Mouse (Mus musculus): ENCODE measurements at regions not wholly inside any gene's neighbourhood (a gene's known extent, or its start where the extent isn't known, plus 50 kb on each side); places are given as distances from the start of the nearest gene placed in this dataset.
A peak's percentile ranks its signal among the peaks of the same experiment; 100 is the strongest.

DNA sequence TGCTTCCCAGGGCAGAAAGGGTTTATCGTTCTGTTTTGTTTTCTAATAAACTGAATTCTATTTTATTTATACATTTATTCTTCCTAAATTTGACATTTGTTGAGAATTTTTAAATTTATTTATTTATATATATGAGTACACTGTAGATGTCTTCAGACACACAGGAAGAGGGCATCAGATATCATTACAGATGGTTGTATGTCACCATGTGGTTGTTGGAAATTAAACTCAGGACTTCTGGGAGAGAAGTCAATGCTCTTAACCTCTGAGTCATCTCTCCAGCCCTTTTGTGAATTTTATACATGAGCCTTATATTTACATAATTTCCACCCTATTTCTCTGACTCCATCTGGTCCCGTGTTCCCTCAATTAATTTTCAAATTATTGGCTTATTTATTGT lies 147.2 kb upstream of the Cblb start:
- no peak for ATAC-seq (replicated peaks; ENCODE audit: low read depth, poor library complexity, severe bottlenecking)

- no peak for ATAC-seq (replicated peaks; ENCODE audit: low read depth, poor library complexity, severe bottlenecking)
These were observed 143.5 kb upstream of the Cblb start for GRCm38 (mm10) chr16:51887496-51887895.

- ATAC-seq (replicated peaks; ENCODE audit: low read depth, poor library complexity, severe bottlenecking): no peak
These were observed 125.4 kb upstream of the Cblb start for GRCm38 (mm10) chr16:51905588-51905987.

DNA sequence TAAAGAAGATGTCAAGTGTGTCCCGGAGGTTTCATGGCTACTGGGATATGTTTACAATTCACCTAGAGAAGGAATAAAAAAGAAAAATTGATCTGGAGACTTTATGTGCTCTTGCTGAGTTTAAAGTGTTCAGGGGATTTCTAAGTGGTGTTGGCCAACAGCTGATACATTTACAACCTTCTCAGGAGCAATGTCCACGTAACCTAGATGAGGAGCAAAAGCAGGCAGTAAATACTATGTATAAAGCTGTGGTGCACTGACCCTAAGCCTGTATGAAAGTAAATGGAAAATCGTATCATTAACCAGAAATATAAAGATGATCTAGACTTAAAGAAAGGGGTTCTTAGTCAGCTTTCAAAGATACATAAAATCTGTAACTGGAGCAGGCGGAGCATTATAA lies 124.3 kb upstream of the Cblb start:
- ATAC-seq (replicated peaks; ENCODE audit: low read depth, poor library complexity, severe bottlenecking): no peak

DNA sequence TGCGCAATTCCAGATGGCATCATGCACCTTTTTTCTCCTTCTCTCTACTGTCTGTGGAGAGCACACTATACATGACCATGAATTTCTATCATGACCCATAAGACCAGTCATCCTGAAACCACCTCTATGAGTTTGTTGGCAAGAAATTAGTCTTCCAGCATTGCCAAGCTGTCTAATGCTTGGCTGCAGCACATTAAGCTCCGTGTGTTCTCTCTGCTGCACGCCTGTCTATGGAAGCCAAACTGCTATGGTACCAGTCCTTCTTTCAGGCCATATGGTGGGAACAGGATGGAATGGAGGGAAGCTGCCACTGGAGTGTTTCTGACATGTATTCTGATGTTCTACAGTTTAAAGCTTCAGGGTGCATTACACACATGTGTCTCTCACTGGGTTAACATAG lies 121.0 kb upstream of the Cblb start:
- no peak for ATAC-seq (replicated peaks; ENCODE audit: low read depth, poor library complexity, severe bottlenecking)

GRCm38 (mm10) chr16:51911109-51911765 lies 119.8 kb upstream of the Cblb start:
- ATAC-seq (replicated peaks; ENCODE audit: low read depth, poor library complexity, severe bottlenecking): no peak

DNA sequence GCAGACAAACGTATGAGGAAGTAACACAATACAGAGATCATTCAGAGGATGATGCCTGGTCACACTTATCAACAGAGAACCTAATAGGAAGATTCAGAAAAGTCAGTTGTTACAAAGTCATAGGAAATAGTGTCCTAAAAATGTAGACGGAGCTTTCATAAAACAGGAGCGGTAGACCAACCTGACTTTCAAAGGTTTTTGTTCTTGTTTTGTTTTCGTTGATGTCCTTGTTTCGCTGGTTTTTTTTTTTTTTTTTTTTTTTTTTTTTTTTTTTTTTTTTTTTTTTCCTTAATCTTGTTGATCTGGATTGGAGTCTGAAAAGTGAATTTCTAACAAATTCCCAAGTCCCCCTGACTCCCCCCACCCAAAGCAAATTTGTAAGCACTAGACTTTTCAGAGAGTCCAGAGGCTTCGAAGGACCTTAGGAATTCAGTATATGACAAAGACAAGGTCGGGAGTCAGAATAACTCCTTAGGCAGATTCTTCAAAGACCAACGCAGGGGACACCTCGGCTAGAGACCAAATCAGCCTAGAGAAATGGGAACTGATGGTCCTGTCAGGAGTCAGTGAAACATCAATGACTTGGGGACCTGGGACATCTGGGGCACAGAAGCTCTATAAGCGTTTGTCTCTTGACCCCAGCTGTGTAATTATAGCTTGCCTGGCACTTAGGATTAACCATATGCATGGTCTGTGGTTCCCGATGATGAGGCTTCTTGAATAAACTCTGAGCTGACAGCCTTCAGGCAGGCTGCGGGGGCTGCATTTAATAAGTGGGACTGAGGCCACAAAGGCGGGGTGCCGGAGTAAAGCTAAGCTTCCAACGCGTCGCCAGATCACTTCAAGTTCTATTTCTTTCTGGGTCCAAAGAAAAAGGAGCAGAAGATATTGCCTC lies 115.7 kb upstream of the Cblb start:
- ATAC-seq (replicated peaks; ENCODE audit: low read depth, poor library complexity, severe bottlenecking): no peak

DNA sequence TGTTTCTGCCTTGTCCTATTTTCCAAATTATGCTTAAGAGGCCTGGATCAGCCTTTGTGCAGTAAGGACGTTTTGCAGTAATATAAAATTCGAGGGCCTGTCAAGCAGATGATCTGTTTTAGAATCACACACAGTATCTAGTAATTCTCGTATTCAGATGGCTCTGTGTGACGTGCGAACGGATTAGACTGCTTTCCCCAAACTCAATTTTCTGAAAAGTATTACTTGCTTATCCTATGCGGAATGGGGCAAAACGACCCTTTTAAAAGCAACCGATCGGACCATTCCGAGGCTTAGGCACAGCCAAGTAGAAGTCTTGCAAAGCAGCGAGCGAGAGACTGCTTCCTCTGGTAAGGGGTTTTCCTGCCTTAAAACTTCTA lies 115.1 kb upstream of the Cblb start:
- no peak for ATAC-seq (replicated peaks; ENCODE audit: low read depth, poor library complexity, severe bottlenecking)

DNA sequence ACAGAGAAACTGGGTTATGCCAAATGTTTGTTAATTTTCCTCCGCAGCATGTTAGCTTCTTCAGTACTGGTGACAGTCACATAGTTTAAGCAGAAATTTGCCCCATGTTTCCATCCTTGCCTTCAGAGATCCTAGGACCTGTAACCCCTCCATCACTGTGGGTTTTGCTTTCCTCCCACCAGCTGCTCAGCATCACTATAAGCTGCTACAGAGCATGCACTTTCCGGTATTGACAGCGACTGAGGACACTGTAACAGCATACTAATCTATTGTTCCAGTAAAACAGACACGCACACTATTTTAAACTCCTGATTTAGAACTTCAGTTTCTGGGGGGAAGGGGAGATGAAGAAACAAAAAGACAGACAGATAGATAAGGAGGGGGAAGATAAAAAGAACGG lies 114.7 kb upstream of the Cblb start:
- no peak for ATAC-seq (replicated peaks; ENCODE audit: low read depth, poor library complexity, severe bottlenecking)

DNA sequence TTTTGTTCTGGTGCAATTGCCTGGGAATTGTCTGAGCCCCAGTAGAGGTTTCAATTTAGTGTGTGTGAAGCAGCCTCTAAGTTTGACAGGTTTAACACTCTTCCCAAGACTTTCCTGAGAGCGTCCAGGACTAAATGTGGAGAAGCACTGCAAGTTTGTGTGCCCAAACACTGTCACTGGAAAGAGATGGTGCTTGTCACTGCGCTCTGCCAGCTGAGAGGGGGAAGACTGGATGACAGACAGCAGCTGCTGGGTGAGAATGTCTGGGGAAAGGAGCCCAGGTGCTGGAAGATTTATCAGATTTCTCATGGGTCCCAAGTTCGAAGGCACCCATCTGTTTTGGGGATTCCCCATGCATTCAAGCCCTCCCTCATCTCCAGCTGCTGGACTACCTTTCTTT lies 114.2 kb upstream of the Cblb start:
- ATAC-seq (replicated peaks; ENCODE audit: low read depth, poor library complexity, severe bottlenecking): no peak

DNA sequence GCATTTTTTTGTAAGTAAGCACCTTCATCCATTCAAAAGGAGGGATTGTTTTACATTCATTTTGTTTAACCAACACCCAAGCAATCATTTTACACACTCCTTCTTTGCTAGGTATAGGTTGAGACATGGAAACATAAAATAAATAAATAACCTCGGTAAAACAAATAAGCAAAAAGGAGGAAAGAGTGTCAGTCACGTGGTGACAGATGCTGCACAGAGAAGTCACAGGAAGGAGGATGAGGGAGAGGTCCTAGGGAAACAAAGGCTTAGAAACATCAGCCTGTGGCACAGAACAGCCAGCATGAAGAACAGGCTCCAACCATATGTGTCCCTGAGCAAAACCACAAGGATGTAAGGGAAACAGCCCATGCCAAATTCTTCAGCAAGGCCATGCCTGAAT lies 113.5 kb upstream of the Cblb start:
- no peak for ATAC-seq (replicated peaks; ENCODE audit: low read depth, poor library complexity, severe bottlenecking)

GRCm38 (mm10) chr16:51921025-51921424 lies 110.0 kb upstream of the Cblb start:
- peak; percentile 45; the same call in 1 of the 2 replicates for ATAC-seq (replicated peaks; ENCODE audit: low read depth, poor library complexity, severe bottlenecking)

DNA sequence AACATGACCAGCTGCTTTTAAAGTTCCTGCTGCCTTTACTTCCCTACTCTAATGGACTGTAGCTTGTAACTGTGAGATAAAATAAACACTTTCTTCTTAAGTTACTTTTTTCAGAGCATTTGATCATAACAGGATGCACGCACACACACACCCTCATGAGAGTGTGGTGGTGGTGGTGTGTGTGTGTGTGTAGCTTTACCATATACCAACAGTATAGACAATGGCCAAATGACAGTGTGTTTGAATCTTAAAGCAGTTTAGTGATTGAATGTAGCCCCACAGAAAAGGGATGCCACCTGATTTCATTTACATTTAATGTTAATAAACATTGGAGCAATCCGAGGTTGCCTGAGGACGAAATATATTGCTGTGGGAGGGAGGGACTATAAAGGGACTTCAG lies 108.4 kb upstream of the Cblb start:
- ATAC-seq (replicated peaks; ENCODE audit: low read depth, poor library complexity, severe bottlenecking): no peak

GRCm38 (mm10) chr16:51925639-51926038 lies 105.4 kb upstream of the Cblb start:
- ATAC-seq (replicated peaks; ENCODE audit: low read depth, poor library complexity, severe bottlenecking): no peak

- ATAC-seq (replicated peaks; ENCODE audit: low read depth, poor library complexity, severe bottlenecking): no peak
These were observed 97.9 kb upstream of the Cblb start for GRCm38 (mm10) chr16:51933122-51933521.

GRCm38 (mm10) chr16:51933965-51934364 lies 97.1 kb upstream of the Cblb start:
- ATAC-seq (replicated peaks; ENCODE audit: low read depth, poor library complexity, severe bottlenecking): peak; percentile 62

DNA sequence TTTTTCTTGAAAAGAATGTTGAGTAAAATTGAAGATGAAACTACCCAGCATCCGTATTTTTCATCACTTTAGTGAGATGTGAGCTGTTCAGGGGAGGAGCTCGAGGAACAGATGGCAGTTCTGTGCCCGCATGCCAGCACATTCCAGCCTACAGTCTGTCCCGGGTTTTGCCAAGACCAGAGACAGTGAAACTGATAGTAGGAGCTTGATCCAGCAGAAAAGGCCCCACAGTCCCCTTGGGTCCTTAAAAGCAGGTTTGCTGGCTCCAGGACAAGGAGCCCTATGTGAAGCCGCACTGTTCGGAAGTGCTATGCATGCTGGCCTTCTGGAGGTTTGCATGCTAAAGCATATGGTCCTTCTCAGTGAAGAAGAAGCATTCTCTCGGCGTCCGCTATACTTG lies 93.7 kb upstream of the Cblb start:
- ATAC-seq (replicated peaks; ENCODE audit: low read depth, poor library complexity, severe bottlenecking): no peak

- no peak for ATAC-seq (replicated peaks; ENCODE audit: low read depth, poor library complexity, severe bottlenecking)
These were observed 92.0 kb upstream of the Cblb start for GRCm38 (mm10) chr16:51939061-51939460.

DNA sequence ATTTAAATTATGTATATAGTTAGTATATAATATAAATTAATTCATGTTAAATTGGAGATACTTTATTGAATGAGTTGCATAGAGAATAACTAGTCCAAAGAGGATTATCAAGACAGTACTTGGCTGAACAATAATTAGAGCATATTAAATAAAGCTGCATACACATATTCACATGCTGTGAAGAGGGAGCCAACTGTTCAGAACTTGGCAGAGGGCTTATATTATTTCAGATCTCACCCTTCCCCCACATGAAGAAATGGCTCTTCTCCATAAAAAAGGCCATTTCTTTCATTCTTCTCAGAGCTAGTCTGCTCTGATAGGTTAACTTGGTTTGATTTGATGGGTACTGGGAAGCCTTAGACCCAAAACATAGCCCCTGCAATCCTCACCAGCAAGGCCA lies 90.5 kb upstream of the Cblb start:
- no peak for ATAC-seq (replicated peaks; ENCODE audit: low read depth, poor library complexity, severe bottlenecking)

DNA sequence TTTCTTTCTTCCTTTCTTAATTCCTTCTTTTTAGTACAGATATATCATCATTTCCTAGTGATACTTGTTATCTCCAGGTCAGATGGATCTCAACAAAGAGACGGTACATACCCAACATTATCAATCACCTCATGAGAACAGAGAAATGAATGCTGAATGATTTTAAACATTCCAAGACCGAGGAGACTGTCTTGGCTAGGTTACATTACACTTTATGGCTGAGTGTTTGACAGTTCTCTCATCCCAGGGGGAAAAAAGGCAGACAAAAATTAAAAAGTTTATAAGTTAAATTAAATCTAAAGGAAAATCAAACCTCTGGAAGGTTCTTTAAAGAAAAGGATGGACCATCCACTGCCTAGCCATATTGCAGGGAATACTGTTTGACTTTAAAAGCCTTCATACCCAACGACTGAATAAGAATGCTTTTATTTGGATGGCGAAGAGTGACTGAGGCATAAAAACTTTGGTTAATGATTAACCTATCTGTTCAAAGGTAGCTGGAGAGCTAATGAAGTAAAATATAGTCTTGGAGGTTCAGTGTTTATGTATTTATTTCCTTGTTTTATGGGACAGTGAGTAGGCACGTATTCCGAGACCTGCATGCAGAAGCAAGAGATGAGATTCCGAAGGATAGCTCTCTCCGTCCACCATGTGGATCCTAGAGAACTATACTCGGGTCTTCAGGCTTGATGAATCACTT lies 88.4 kb upstream of the Cblb start:
- ATAC-seq (replicated peaks; ENCODE audit: low read depth, poor library complexity, severe bottlenecking): no peak

Measured in common myeloid progenitor, adult 5-6 weeks (primary cell).